10 mouse cellular contexts compared by ENCODE assay signal in the genomic region with DNA sequence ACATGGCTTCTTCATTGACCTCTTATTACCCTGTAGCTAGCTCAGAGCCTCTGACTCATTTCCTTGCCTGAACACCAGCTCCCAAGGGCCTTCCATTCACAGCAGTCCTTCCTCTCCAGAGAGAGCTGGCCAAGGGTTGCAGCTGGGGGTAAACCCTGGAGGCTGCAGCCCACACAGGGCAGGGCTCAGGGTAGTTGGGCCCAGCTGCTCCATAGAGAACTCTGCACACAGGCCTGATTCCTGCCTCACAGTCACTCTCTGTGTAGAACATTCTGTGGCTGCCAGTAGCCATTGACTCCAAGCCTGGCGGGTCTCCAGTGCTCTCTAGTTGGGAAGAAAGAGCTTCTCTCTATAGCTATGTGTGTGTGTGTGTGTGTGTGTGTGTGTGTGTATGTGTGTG.
DNase-seq lines count a peak whose midpoint lies in the region; ATAC-seq and TF ChIP-seq lines count a peak whose summit lies in the region.
"Had no signal": no experiment of that assay in that cellular context is flagged by ENCODE, and none has a peak within 500 bp of the region (broad histone marks: within the 10 kb centered on the region; RNA-seq: fewer than 3 reads in every experiment).

No protein-coding gene starts in this region.

- intact Hi-C loops in gastrocnemius, adult 2 months (cut with DNase I) = no loop called here

- H3K4me2 ChIP-seq in forebrain, postnatal 0 days (ENCODE audit: low read depth) = no peak overlapping the region
- no peak overlapping the region for H3K4me2 ChIP-seq in forebrain, embryonic 15.5 days (replicated peaks)
- no peak overlapping the region for H3K4me2 ChIP-seq in neural tube, embryonic 15.5 days
- H3K4me2 ChIP-seq: embryonic facial prominence, embryonic 12.5 days had no signal

- TF ChIP-seq CTCF in forebrain, postnatal 0 days (IDR thresholded peaks at IDR 0.05; ENCODE audit: low read depth) = no peak
- no peak for TF ChIP-seq CTCF in gastrocnemius, adult 2 months (IDR thresholded peaks at IDR 0.05)
- TF ChIP-seq CTCF in layer of hippocampus, adult 2 months (conservative IDR thresholded peaks at IDR 0.05) = no peak

- peak; percentile 54 for DNase-seq in forebrain, postnatal 0 days
- DNase-seq in Muller cell, postnatal 12 days (ENCODE audit: inconsistent ontology term) = peak; percentile 81
- peak; percentile 74 for DNase-seq in gastrocnemius, adult 2 months
- DNase-seq in layer of hippocampus, adult 2 months (ENCODE audit: low spot score in 2 of 2) = peak; percentile 46 to 71
- DNase-seq in skeletal muscle tissue, adult 2 months (ENCODE audit: low read depth, low spot score) = peak; percentile 68
- DNase-seq in liver = no peak

- peak; percentile 93 for ATAC-seq in forebrain, postnatal 0 days
- no peak for ATAC-seq in forebrain, embryonic 15.5 days (replicated peaks)
- no peak for ATAC-seq in neural tube, embryonic 15.5 days (ENCODE audit: low FRiP score)

- H3K27ac ChIP-seq in forebrain, postnatal 0 days (ENCODE audit: low read depth, low read length) = no peak overlapping the region; the same call in 1 of the 2 replicates
- H3K27ac ChIP-seq in forebrain, embryonic 15.5 days (replicated peaks) = no peak overlapping the region
- H3K27ac ChIP-seq in gastrocnemius, adult 2 months = no peak overlapping the region; the same call in 1 of the 2 replicates
- H3K27ac ChIP-seq in layer of hippocampus, adult 2 months = no peak overlapping the region; the same call in 1 of the 2 replicates
- no peak overlapping the region; the same call in 1 of the 2 replicates for H3K27ac ChIP-seq in neural tube, embryonic 15.5 days (replicated peaks)
- H3K27ac ChIP-seq: embryonic facial prominence, embryonic 12.5 days; liver, embryonic 14.5 days had no signal

- H3K9ac ChIP-seq in forebrain, postnatal 0 days = no peak overlapping the region
- no peak overlapping the region for H3K9ac ChIP-seq in forebrain, embryonic 15.5 days (replicated peaks)
- no peak overlapping the region for H3K9ac ChIP-seq in neural tube, embryonic 15.5 days (replicated peaks)
- H3K9ac ChIP-seq: embryonic facial prominence, embryonic 12.5 days; liver, embryonic 14.5 days had no signal

- H3K4me1 ChIP-seq in forebrain, postnatal 0 days (ENCODE audit: insufficient read depth) = no peaks in the 10 kb centered on the region
- peaks cover 4% of the 10 kb centered on the region; the same call in 1 of the 2 replicates for H3K4me1 ChIP-seq in forebrain, embryonic 15.5 days
- peaks cover 5% of the 10 kb centered on the region; the same call in 1 of the 2 replicates for H3K4me1 ChIP-seq in neural tube, embryonic 15.5 days

- H3K27me3 ChIP-seq in forebrain, postnatal 0 days (ENCODE audit: insufficient read depth, low read length) = no peaks in the 10 kb centered on the region
- H3K27me3 ChIP-seq in forebrain, embryonic 15.5 days = no peaks in the 10 kb centered on the region
- no peaks in the 10 kb centered on the region for H3K27me3 ChIP-seq in neural tube, embryonic 15.5 days (replicated peaks)
- H3K27me3 ChIP-seq: embryonic facial prominence, embryonic 12.5 days had no signal

- H3K36me3 ChIP-seq in forebrain, postnatal 0 days (ENCODE audit: insufficient read depth) = no peaks in the 10 kb centered on the region
- H3K36me3 ChIP-seq in forebrain, embryonic 15.5 days = no peaks in the 10 kb centered on the region
- H3K36me3 ChIP-seq in neural tube, embryonic 15.5 days = no peaks in the 10 kb centered on the region
- H3K36me3 ChIP-seq: embryonic facial prominence, embryonic 12.5 days had no signal

- H3K4me3 ChIP-seq in forebrain, postnatal 0 days (ENCODE audit: low read depth, low read length) = no peak overlapping the region
- H3K4me3 ChIP-seq in forebrain, embryonic 15.5 days = no peak overlapping the region
- no peak overlapping the region for H3K4me3 ChIP-seq in gastrocnemius, adult 2 months
- H3K4me3 ChIP-seq in layer of hippocampus, adult 2 months = no peak overlapping the region
- no peak overlapping the region for H3K4me3 ChIP-seq in neural tube, embryonic 15.5 days (replicated peaks)
- H3K4me3 ChIP-seq: embryonic facial prominence, embryonic 12.5 days had no signal

- no peaks in the 10 kb centered on the region for H3K9me3 ChIP-seq in forebrain, postnatal 0 days (ENCODE audit: low read length)
- no peaks in the 10 kb centered on the region for H3K9me3 ChIP-seq in forebrain, embryonic 15.5 days
- H3K9me3 ChIP-seq in neural tube, embryonic 15.5 days (replicated peaks) = no peaks in the 10 kb centered on the region
- H3K9me3 ChIP-seq: embryonic facial prominence, embryonic 12.5 days had no signal

- WGBS in forebrain, postnatal 0 days = 73% methylated on average over 1 of the region's 1 CpGs
- 79% methylated on average over 1 of the region's 1 CpGs for WGBS in forebrain, embryonic 15.5 days
- WGBS in neural tube, embryonic 15.5 days = 82% methylated on average over 1 of the region's 1 CpGs
